Mouse (Mus musculus) limb, embryonic 12.5 days (tissue): Measurements from ENCODE around the gene Cpsf3. TPM values are rescaled to one million over a fixed set of nuclear protein-coding genes. Genes with fewer than 3 reads are reported as not detected.

Experiments used
- ATAC-seq: fragments of 200-750 bp; cut with Nextera tagmentation; 2 replicates; pipeline ENCODE4 v1.8.0; 2017; ENCODE audit warnings: low read depth, moderate TSS enrichment; ENCODE audit not compliant: insufficient number of reproducible peaks, insufficient read depth, low FRiP score, low TSS enrichment
- H3K27ac ChIP-seq: fragments of 300-500 bp; sonication (generic); 2 replicates; pipeline ENCODE4 v1.5.1; 2016; ENCODE audit warnings: mild to moderate bottlenecking, moderate library complexity
- H3K27me3 ChIP-seq: fragments of 300-500 bp; sonication (generic); 2 replicates; pipeline ENCODE4 v1.6.1; 2016; ENCODE audit warnings: mild to moderate bottlenecking, moderate library complexity
- H3K36me3 ChIP-seq: fragments of 300-500 bp; sonication (generic); 2 replicates; pipeline ENCODE4 v1.6.1; 2016; ENCODE audit warnings: mild to moderate bottlenecking, moderate library complexity
- H3K4me1 ChIP-seq: fragments of 300-500 bp; sonication (generic); replicated peaks from 2 replicates; pipeline ENCODE4 v1.6.1; 2016
- H3K4me2 ChIP-seq: fragments of 300-500 bp; sonication (generic); 2 replicates; pipeline ENCODE4 v1.6.1; 2016; ENCODE audit warnings: mild to moderate bottlenecking, moderate library complexity
- H3K4me3 ChIP-seq: fragments of 300-500 bp; sonication (generic); replicated peaks from 2 replicates; pipeline ENCODE4 v1.5.1; 2016; ENCODE audit warnings: mild to moderate bottlenecking
- H3K9ac ChIP-seq: fragments of 300-500 bp; sonication (generic); replicated peaks from 2 replicates; pipeline ENCODE4 v1.6.1; 2016; ENCODE audit warnings: mild to moderate bottlenecking, moderate library complexity
- H3K9me3 ChIP-seq: fragments of 300-500 bp; sonication (generic); 2 replicates; pipeline ENCODE4 v1.6.1; 2016; ENCODE audit warnings: mild to moderate bottlenecking, moderate library complexity
- WGBS: fragments of 180-500 bp; shearing (Covaris S2); methylation state at CpG from one replicate; pipeline ENCODE4 v1.1.7; 2016; 5-methylcytosine and 5-hydroxymethylcytosine counted together
- polyA plus RNA-seq: library from polyadenylated mRNA; unstranded; fragments of >200 nt; fragmentation: Nextera tagmentation; extraction: Ambion mirVana; gene quantifications from 2 replicates; pipeline ENCODE4 v1.2.1, GENCODE M21; 2016

Gene Cpsf3
- 121 and 125 TPM in 2 replicates for polyA plus RNA-seq

GRCm38 (mm10) chr12:21284761-21285441, at the start of gene Cpsf3:
Gene Cpsf3 (plus strand): TSS chr12:21285391.
- peak within 1 kb of the TSS; percentile 79 for H3K4me2 ChIP-seq
- H3K27ac ChIP-seq: peak within 1 kb of the TSS; percentile 92
- ATAC-seq: no peak

GRCm38 (mm10) chr12:21241965-21242364, 43.2 kb upstream of the Cpsf3 start:
- Histone ChIP-seq H3K27ac (no peak overlapping the region), H3K4me2 (no peak overlapping the region), H3K9ac (no peak overlapping the region), H3K36me3 (peaks cover 89% of the 10 kb centered on the region), H3K27me3 (no peaks in the 10 kb centered on the region), H3K4me1 (no peaks in the 10 kb centered on the region), H3K4me3 (no peak overlapping the region), H3K9me3 (no peaks in the 10 kb centered on the region)
- no peak for ATAC-seq
- WGBS: 80% methylated on average over 3 of the region's 3 CpGs

More at GRCm38 (mm10) chr12:21284761-21285441, at the start of gene Cpsf3:
- H3K27me3 ChIP-seq: no peaks in the 10 kb centered on the region
- peak within 1 kb of the TSS; percentile 85 for H3K9ac ChIP-seq
- H3K36me3 ChIP-seq: peaks cover 11% of the 10 kb centered on the region; the same call in 1 of the 2 replicates
- no peaks in the 10 kb centered on the region for H3K9me3 ChIP-seq
- H3K4me3 ChIP-seq: peak within 1 kb of the TSS; percentile 76
- peaks cover 11% of the 10 kb centered on the region; the same call in 1 of the 2 replicates for H3K4me1 ChIP-seq
- WGBS: 60% methylated on average over 11 of the region's 11 CpGs

- 98% methylated on average over 11 of the region's 11 CpGs for WGBS
- Histone ChIP-seq H3K27me3 (no peaks in the 10 kb centered on the region), H3K36me3 (peaks cover 89% of the 10 kb centered on the region), H3K4me2 (no peak overlapping the region), H3K27ac (no peak overlapping the region), H3K9me3 (no peaks in the 10 kb centered on the region), H3K9ac (no peak overlapping the region), H3K4me3 (no peak overlapping the region), H3K4me1 (no peaks in the 10 kb centered on the region)
- ATAC-seq: no peak
Measured at GRCm38 (mm10) chr12:21244375-21244960, 40.7 kb upstream of the Cpsf3 start.

DNA sequence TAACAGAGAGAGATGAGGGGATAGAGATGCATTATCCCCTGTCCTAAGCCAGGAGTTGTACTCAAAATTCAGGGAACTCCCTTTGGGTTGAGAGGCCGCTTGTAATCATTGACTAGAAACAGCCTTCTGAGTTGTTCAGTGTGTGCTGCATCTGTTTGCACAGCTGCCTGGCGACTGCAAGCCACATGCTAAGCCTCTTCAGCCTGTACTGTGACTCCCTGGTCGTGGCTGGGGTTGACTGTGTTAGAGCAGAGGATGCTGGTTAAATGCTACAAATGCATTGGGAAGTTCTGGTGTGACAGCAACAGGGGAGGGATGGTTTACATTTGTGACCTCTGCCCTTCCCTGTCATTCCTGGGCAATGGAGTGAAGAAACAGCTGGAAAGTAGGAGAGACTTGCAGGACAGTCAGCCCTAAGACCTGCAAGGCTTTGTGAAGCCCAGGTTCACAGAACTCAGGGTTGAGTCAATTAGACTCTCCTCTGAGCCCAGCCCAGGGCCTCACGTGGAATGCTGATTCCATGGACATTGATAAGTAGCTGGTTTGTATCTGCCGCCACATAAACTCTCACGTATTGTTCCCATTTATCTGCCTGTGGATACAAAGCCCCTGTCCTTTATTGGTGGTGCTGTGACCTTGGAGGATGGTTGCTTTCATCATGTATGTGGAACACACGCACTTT, 37.3 kb upstream of the Cpsf3 start:
- H3K27ac ChIP-seq: no peak overlapping the region
- H3K4me1 ChIP-seq: no peaks in the 10 kb centered on the region
- no peak overlapping the region for H3K4me3 ChIP-seq
- 81% methylated on average over 7 of the region's 7 CpGs for WGBS
- H3K9me3 ChIP-seq: no peaks in the 10 kb centered on the region
- ATAC-seq: no peak
- H3K4me2 ChIP-seq: no peak overlapping the region
- peaks cover 96% of the 10 kb centered on the region for H3K36me3 ChIP-seq
- H3K27me3 ChIP-seq: no peaks in the 10 kb centered on the region
- H3K9ac ChIP-seq: no peak overlapping the region

DNA sequence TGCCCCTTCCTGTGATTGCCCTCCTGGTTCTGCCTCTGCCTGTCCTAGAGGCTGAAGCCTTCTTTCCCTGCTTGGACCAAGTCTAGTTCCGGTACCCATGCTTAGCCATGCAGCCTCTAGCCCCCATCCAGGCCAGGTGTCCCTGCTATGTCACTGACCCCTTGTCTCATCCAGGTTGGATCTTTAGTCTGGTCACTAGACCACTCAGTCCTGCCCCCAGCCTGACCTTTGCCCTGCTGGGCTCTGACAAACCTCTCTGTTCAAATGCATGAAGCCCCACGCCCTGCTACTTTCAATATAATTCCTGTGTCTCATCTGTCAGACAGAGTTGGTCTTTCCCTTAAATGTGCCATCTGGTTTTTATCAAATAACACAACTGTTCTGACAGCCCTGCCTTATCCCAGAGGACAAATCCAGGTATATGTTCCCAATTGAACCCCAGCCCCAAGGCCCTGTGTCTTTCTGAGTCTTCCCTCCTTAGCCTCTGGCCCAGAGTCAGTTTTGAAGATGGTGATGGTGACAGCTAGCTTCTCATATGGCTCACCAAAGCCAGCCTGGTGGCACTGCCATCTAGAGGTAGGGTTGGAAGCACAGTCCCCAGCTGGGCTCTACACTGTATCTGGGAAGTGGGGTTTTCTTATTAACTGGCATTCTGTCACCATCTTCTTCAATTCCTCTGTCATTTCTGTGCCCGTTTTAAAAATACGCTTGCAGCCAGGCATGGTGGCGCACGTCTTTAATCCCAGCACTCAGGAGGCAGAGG, 24.5 kb upstream of the Cpsf3 start:
- no peak overlapping the region for H3K27ac ChIP-seq
- no peaks in the 10 kb centered on the region for H3K4me1 ChIP-seq
- 86% methylated on average over 6 of the region's 6 CpGs for WGBS
- H3K27me3 ChIP-seq: no peaks in the 10 kb centered on the region
- H3K9ac ChIP-seq: no peak overlapping the region
- H3K36me3 ChIP-seq: peaks cover 98% of the 10 kb centered on the region
- no peak overlapping the region for H3K4me3 ChIP-seq
- no peak overlapping the region for H3K4me2 ChIP-seq
- no peak for ATAC-seq
- H3K9me3 ChIP-seq: no peaks in the 10 kb centered on the region

DNA sequence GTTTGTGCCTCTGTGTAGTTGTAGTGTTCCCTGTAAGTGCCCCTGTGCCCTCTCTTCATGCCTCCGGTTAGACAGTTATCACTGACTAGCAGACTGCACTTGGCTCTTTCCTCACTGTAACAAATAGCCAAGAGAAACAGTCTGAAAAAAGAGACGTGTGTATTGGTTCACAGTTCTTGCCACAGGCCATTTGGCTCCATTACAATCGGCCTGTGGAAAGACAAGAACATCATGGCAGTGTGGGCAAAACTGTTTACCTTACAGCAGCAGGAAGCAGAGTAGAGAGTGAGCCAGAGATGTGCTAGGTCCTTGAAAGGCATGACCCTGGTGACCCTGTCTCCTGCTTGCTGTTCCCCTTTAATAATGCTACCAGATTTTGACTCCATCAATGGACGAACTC, 23.7 kb upstream of the Cpsf3 start:
- WGBS: 85% methylated on average over 4 of the region's 4 CpGs
- no peaks in the 10 kb centered on the region for H3K27me3 ChIP-seq
- H3K9me3 ChIP-seq: no peaks in the 10 kb centered on the region
- no peaks in the 10 kb centered on the region for H3K4me1 ChIP-seq
- H3K4me2 ChIP-seq: no peak overlapping the region
- H3K36me3 ChIP-seq: peaks cover 98% of the 10 kb centered on the region
- no peak overlapping the region for H3K27ac ChIP-seq
- H3K4me3 ChIP-seq: no peak overlapping the region
- no peak for ATAC-seq
- H3K9ac ChIP-seq: no peak overlapping the region

DNA sequence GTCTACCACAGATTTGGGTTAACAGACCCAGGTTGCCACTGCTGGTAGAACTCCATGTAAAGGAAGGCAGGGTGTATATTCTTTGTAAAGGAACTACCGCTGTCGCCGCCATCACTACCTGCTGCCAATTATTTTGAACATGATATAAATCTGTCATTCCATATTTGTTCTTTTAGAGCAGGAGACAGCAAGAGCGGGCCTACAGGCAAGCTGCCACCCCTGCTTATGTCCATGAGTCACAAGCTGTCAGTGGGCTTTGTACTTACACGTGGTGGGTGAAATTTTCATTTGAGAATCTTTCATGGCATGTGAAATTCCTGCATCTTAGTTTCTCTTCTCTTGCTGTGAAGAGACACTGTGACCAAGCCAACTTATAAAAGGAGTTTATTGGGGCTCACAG, 21.9 kb upstream of the Cpsf3 start:
- no peak overlapping the region for H3K4me3 ChIP-seq
- no peak overlapping the region for H3K4me2 ChIP-seq
- no peak overlapping the region for H3K27ac ChIP-seq
- ATAC-seq: no peak
- H3K4me1 ChIP-seq: no peaks in the 10 kb centered on the region
- H3K36me3 ChIP-seq: peaks cover 96% of the 10 kb centered on the region
- H3K9me3 ChIP-seq: no peaks in the 10 kb centered on the region
- WGBS: 94% methylated on average over 5 of the region's 5 CpGs
- H3K27me3 ChIP-seq: no peaks in the 10 kb centered on the region
- H3K9ac ChIP-seq: no peak overlapping the region

- H3K4me3 ChIP-seq: no peak overlapping the region
- no peak overlapping the region for H3K4me2 ChIP-seq
- H3K9me3 ChIP-seq: no peaks in the 10 kb centered on the region
- H3K9ac ChIP-seq: no peak overlapping the region
- no peak for ATAC-seq
- WGBS: 83% methylated on average over 5 of the region's 5 CpGs
- H3K27ac ChIP-seq: no peak overlapping the region
- peaks cover 98% of the 10 kb centered on the region for H3K36me3 ChIP-seq
- H3K4me1 ChIP-seq: no peaks in the 10 kb centered on the region
- no peaks in the 10 kb centered on the region for H3K27me3 ChIP-seq
Measured at GRCm38 (mm10) chr12:21264241-21264640, 20.9 kb upstream of the Cpsf3 start.

DNA sequence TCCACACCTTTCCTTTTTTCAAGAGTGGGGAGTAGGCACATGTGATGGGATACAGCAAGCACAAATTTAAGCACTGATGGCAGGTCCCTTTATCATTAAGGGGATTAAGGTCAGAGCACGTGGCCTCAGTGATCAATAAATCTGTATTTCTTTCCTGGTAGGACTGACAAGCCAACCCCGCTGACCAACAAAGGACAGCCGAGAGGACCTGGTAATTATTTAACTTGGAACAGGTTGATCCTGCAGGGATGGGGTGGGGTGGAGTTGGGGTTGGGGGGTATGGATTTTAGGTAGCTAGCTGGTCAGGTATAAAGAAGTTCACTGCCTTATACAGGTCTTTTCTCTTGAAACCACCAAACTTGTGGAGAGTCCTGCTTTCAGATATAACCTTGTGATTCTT, 20.2 kb upstream of the Cpsf3 start:
- H3K9ac ChIP-seq: no peak overlapping the region
- no peak overlapping the region; the same call in 1 of the 2 replicates for H3K27ac ChIP-seq
- H3K4me2 ChIP-seq: no peak overlapping the region
- no peaks in the 10 kb centered on the region for H3K4me1 ChIP-seq
- WGBS: 76% methylated on average over 3 of the region's 3 CpGs
- H3K27me3 ChIP-seq: no peaks in the 10 kb centered on the region
- no peak for ATAC-seq
- no peak overlapping the region for H3K4me3 ChIP-seq
- H3K9me3 ChIP-seq: no peaks in the 10 kb centered on the region
- H3K36me3 ChIP-seq: peaks cover 98% of the 10 kb centered on the region

- H3K9ac ChIP-seq: no peak overlapping the region
- no peak for ATAC-seq
- H3K9me3 ChIP-seq: no peaks in the 10 kb centered on the region
- H3K4me3 ChIP-seq: no peak overlapping the region
- no peaks in the 10 kb centered on the region for H3K27me3 ChIP-seq
- peaks cover 98% of the 10 kb centered on the region for H3K36me3 ChIP-seq
- no peak overlapping the region for H3K27ac ChIP-seq
- 74% methylated on average over 4 of the region's 4 CpGs for WGBS
- no peak overlapping the region for H3K4me2 ChIP-seq
- no peaks in the 10 kb centered on the region for H3K4me1 ChIP-seq
Measured at GRCm38 (mm10) chr12:21265501-21265900, 19.7 kb upstream of the Cpsf3 start.
